Mouse (Mus musculus) heart, postnatal 25 days (tissue): ENCODE data around the gene Tbc1d32. TPM values are rescaled to one million over a fixed set of nuclear protein-coding genes. Genes with fewer than 3 reads are reported as not detected.

ENCODE experiments used
- total RNA-seq, 2 experiments: library from RNA; stranded (reverse); gene quantifications; 2 replicates each; pipeline ENCODE4 v1.2.3; 2021

The Tbc1d32 gene
- total RNA-seq, 2 experiments from 2014 or later = 3.7 to 4.2 TPM

Other genes starting within 250 kb of the Tbc1d32 start
- gene Msl3l2, start 121.8 kb downstream of the Tbc1d32 start, total RNA-seq = 1 to 10 TPM; 2.2 to 2.5 TPM
- gene Gja1, start 148.6 kb upstream of the Tbc1d32 start, total RNA-seq = 100 to 1,000 TPM; 402 to 446 TPM